Mouse (Mus musculus) midbrain, embryonic 10.5 days (tissue): ENCODE measurements around the gene Fam71f2. TPM values are rescaled to one million over a fixed set of nuclear protein-coding genes. Genes with fewer than 3 reads are reported as not detected.

Experiments used
- DNase-seq: peaks from one replicate; pipeline ENCODE4 v3.0.0-alpha.2; 2017; ENCODE audit warnings: low spot score
- H3K27ac ChIP-seq: fragments of 300-500 bp; sonication (generic); replicated peaks from 2 replicates; pipeline ENCODE4 v1.5.1; 2016; ENCODE audit warnings: mild to moderate bottlenecking
- H3K27me3 ChIP-seq: fragments of 300-500 bp; sonication (generic); 2 replicates; pipeline ENCODE4 v1.6.1; 2016; ENCODE audit warnings: low read depth, mild to moderate bottlenecking; ENCODE audit not compliant: poor library complexity, severe bottlenecking
- H3K36me3 ChIP-seq: fragments of 300-500 bp; sonication (generic); 2 replicates; pipeline ENCODE4 v1.6.1; 2016; ENCODE audit warnings: mild to moderate bottlenecking, moderate library complexity
- H3K4me1 ChIP-seq: fragments of 300-500 bp; sonication (generic); 2 replicates; pipeline ENCODE4 v1.6.1; 2016
- H3K4me3 ChIP-seq: fragments of 300-500 bp; sonication (generic); 2 replicates; pipeline ENCODE4 v1.5.1; 2016; ENCODE audit warnings: mild to moderate bottlenecking, moderate library complexity
- H3K9me3 ChIP-seq: fragments of 300-500 bp; sonication (generic); replicated peaks from 2 replicates; pipeline ENCODE4 v1.6.1; 2016; ENCODE audit warnings: mild to moderate bottlenecking
- WGBS: fragments of 180-500 bp; shearing (Covaris S2); methylation state at CpG from one replicate; pipeline ENCODE4 v1.1.7; 2016; 5-methylcytosine and 5-hydroxymethylcytosine counted together
- polyA plus RNA-seq: library from polyadenylated mRNA; unstranded; fragments of >200 nt; fragmentation: Nextera tagmentation; extraction: Ambion mirVana; gene quantifications from 2 replicates; pipeline ENCODE4 v1.2.1, GENCODE M21; 2016

Gene Fam71f2
- polyA plus RNA-seq, 1 experiment from 2014 or later: 0.23 TPM

DNA sequence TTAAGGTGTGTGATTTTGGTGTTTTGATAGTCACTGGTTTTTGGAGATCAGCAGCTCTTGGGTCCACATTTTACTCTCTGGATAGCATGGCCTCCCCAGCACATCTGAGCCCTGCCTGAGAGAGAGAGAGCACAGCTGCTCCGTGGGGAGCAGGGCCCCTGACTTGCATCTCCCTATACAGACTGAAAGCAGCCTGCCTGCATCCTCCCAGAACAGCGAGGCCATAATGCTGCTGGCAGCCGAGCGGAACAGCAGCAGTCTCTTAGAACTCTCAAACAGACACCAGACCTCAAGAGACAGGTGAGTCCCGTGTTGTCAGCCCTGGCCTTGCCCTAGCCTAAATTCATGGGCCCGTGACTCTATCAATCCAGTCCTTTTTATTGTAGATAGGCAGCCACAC, 8.1 kb downstream of the Fam71f2 start:
- H3K27me3 ChIP-seq: no peaks in the 10 kb centered on the region
- no peaks in the 10 kb centered on the region for H3K9me3 ChIP-seq
- no peak overlapping the region for H3K4me3 ChIP-seq

DNA sequence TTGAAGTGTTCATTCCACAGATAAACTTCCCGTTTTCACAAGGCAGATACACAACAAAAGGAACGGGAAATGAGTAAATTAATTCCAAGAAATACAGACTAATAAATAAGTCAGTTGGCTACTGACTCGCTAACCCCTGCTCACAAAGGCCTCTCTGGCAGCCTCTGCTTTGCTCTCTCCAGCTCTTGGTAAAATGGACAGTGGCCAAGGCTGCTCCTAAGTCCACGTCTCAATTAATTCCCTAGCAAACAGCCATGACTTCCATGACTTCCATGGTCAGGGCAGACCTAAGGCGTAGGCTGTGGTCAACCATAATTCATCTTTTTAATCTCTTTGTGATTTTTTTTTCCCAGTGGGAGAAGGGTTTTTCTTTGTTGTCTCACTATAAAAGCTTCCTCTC, 8.6 kb downstream of the Fam71f2 start:
- no peaks in the 10 kb centered on the region for H3K9me3 ChIP-seq
- peaks cover 11% of the 10 kb centered on the region for H3K4me1 ChIP-seq
- peak overlapping the region; percentile 42; the same call in 1 of the 2 replicates for H3K27ac ChIP-seq
- no peak for DNase-seq
- no peak overlapping the region for H3K4me3 ChIP-seq
- H3K36me3 ChIP-seq: no peaks in the 10 kb centered on the region
- no peaks in the 10 kb centered on the region for H3K27me3 ChIP-seq
- WGBS: 58% methylated on average over 5 of the region's 5 CpGs

More for the DNA sequence above, 8.1 kb downstream of the Fam71f2 start:
- DNase-seq: no peak
- 20% methylated on average over 6 of the region's 6 CpGs for WGBS
- peak overlapping the region; percentile 42 for H3K27ac ChIP-seq
- H3K36me3 ChIP-seq: no peaks in the 10 kb centered on the region
- peaks cover 11% of the 10 kb centered on the region for H3K4me1 ChIP-seq

DNA sequence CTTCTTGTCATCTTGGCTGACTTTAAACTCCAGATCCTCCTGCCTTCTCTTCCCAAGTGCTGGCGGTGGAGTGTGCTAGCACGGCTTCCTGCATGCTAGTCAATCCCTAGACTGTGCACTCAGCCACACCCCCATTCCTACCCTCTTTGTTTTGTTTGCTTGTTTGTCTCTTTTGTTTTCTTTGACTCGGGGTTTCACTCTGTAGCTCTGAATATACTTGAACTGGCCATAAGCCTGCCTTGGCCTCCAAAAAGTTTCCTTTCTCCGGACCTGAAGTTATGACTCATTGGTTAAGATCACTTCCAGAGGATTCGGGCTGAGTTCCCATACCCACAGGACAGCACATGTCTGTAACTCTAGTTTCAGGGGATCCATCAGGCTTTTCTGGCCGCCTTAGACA, 9.3 kb downstream of the Fam71f2 start:
- WGBS: 62% methylated on average over 6 of the region's 6 CpGs
- H3K27ac ChIP-seq: no peak overlapping the region
- no peaks in the 10 kb centered on the region for H3K9me3 ChIP-seq
- no peaks in the 10 kb centered on the region for H3K36me3 ChIP-seq
- no peaks in the 10 kb centered on the region for H3K27me3 ChIP-seq
- DNase-seq: no peak
- H3K4me3 ChIP-seq: no peak overlapping the region
- peaks cover 11% of the 10 kb centered on the region for H3K4me1 ChIP-seq

DNA sequence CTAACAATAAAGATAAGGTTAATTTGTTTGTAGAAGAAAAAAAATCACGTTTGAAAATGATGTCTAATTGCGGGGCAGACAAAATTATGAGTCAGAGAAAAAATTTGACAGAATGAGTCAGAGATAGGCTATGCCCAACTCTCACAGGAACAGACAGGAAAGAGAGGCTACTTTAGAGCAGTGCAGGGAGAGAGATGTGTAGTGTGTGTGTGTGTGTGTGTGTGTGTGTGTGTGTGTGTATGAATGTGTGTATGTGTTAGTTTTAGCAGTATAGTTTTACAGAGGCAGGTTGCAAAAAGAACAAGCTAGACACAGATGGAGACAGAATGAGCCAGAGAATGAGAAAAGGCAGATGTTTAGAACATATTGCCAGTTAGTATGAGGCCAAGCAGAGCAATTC, 19.7 kb downstream of the Fam71f2 start:
- no peak for DNase-seq
- 82% methylated on average over 2 of the region's 2 CpGs for WGBS
- Histone ChIP-seq H3K4me1 (peaks cover 3% of the 10 kb centered on the region; the same call in 1 of the 2 replicates), H3K27me3 (no peaks in the 10 kb centered on the region), H3K9me3 (no peaks in the 10 kb centered on the region), H3K36me3 (no peaks in the 10 kb centered on the region), H3K4me3 (no peak overlapping the region), H3K27ac (no peak overlapping the region)

DNA sequence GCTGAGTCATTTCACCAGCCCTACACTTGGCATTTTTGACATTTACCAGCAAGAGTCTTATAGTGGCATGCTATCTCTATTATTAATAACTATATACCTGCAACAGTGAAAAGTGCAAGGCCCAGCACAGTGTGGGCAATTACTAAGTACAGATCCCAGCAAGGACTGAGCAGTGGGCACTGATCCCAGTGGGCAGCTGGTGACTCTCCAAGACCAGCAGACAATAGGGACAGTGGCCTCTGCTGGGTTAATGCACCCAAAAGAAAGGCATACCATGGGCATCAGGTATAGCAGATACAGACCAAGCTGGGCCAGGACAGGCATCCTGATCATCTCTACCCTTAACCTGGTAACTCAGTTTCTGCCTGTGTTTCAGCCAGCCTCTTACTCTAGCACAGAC, 23.9 kb downstream of the Fam71f2 start:
- no peaks in the 10 kb centered on the region for H3K4me1 ChIP-seq
- H3K27ac ChIP-seq: no peak overlapping the region
- DNase-seq: no peak
- no peak overlapping the region for H3K4me3 ChIP-seq
- no peaks in the 10 kb centered on the region for H3K27me3 ChIP-seq
- no peaks in the 10 kb centered on the region for H3K36me3 ChIP-seq
- no peaks in the 10 kb centered on the region; the same call in 1 of the 2 replicates for H3K9me3 ChIP-seq

DNA sequence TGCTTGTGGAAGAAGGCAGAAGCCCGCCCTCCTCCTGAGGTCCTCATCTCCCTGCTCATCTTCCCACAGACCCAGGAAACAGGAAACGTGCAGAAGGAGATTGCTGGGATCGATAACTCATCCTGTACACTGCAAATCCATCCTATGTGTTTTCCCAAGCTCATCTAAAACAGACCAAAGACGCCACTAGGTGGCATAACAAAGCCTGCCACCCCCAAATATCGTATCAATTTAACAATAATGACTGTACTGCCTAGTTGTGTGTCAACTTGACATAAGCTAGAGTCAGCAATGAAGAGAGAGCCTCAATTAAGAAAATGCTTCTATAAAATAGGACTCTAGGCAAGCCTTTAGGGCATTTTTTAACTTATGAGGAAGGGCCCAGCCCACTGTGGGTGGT, 24.3 kb downstream of the Fam71f2 start:
- 59% methylated on average over 5 of the region's 5 CpGs for WGBS

DNA sequence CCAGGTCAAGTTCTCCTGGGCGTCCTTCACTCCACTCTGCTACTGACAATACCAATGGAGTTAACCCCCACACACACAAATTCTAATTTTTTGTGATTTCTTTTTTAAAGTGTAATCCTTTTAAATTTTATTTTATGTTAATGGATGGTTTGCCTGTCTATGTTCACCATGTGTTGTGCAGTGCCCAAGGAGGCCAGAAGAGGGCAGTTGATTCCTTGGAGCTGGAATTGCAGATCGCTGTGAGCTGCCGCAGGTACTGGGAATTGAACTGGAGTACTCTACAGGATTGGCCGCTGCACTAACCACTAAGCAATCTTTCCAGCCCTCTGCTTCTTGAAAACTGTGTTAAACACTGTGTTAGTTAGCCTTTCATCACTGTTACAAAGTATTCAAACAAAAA, 26.1 kb downstream of the Fam71f2 start:
- Histone ChIP-seq H3K9me3 (no peaks in the 10 kb centered on the region; the same call in 1 of the 2 replicates), H3K27ac (no peak overlapping the region), H3K36me3 (no peaks in the 10 kb centered on the region), H3K4me1 (no peaks in the 10 kb centered on the region), H3K27me3 (no peaks in the 10 kb centered on the region), H3K4me3 (no peak overlapping the region)
- WGBS: 85% methylated on average over 4 of the region's 4 CpGs
- DNase-seq: no peak

More for the DNA sequence above, 24.3 kb downstream of the Fam71f2 start:
- H3K4me3 ChIP-seq: no peak overlapping the region
- no peak overlapping the region for H3K27ac ChIP-seq
- H3K36me3 ChIP-seq: no peaks in the 10 kb centered on the region
- no peaks in the 10 kb centered on the region for H3K27me3 ChIP-seq
- no peaks in the 10 kb centered on the region; the same call in 1 of the 2 replicates for H3K9me3 ChIP-seq
- DNase-seq: no peak
- no peaks in the 10 kb centered on the region for H3K4me1 ChIP-seq

DNA sequence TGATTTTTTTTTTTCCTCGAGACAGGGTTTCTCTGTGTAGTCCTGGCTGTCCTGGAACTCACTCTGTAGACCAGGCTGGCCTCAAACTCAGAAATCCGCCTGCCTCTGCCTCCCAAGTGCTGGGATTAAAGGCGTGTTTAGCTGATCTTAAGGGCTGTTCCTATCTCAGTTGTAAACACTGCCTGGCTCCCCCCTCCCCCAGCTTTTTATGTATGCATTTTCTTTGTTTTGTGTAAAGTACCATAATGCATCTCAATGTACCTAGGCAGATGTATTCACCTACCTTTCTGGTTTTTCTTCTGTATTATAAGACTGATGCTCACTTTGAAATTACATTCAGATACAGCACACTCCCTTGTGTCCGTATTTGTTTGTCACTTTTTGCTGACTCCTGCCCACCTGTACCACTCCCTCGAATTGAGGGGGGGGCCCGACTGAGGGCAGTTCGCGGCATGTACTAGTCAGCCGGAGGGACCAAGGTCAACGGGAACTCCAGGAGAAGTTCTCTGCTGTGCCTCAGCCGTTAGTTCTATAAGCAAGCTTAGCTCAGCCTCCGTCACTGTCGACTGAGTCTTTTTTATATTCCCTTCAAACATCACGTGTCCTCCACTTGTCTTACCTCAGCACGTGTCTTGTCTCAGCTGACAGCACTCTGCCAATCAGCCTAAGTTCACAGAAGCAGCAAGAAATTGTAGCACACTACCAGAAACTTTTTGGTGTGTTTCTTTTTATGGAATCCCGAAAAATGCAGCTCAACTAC, 29.6 kb downstream of the Fam71f2 start:
- Histone ChIP-seq H3K27ac (no peak overlapping the region), H3K27me3 (no peaks in the 10 kb centered on the region), H3K9me3 (no peaks in the 10 kb centered on the region; the same call in 1 of the 2 replicates), H3K36me3 (no peaks in the 10 kb centered on the region), H3K4me1 (no peaks in the 10 kb centered on the region), H3K4me3 (no peak overlapping the region)
- WGBS: 89% methylated on average over 16 of the region's 16 CpGs
- DNase-seq: no peak

DNA sequence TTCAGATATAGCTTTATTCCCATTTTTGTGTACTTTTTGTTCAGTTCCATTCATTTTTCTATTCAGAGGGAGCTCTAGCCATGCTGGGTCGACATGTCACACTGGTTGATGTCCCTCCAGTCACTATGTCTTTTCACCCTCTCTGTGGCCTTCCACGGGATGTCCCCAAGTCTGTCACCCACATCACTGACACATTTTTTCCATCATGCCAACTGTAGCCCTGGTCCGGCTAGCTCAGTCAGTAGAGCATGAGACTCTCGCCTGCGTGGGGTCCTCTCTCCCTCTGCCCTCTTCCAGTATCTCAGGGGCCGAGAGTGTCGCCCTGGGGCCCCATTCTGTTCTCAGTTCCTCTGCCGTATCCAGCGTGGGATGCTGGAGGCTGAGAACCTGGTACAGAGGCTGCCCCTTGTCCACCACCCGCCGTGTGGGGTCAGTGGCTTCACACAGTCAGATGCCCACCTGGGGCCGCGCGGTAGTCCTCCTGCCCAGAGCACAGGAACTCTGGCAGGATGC, 34.4 kb downstream of the Fam71f2 start:
- Histone ChIP-seq H3K4me1 (no peaks in the 10 kb centered on the region), H3K27ac (no peak overlapping the region), H3K4me3 (no peak overlapping the region), H3K27me3 (no peaks in the 10 kb centered on the region), H3K9me3 (no peaks in the 10 kb centered on the region), H3K36me3 (no peaks in the 10 kb centered on the region)
- DNase-seq: no peak
- WGBS: 72% methylated on average over 14 of the region's 14 CpGs

DNA sequence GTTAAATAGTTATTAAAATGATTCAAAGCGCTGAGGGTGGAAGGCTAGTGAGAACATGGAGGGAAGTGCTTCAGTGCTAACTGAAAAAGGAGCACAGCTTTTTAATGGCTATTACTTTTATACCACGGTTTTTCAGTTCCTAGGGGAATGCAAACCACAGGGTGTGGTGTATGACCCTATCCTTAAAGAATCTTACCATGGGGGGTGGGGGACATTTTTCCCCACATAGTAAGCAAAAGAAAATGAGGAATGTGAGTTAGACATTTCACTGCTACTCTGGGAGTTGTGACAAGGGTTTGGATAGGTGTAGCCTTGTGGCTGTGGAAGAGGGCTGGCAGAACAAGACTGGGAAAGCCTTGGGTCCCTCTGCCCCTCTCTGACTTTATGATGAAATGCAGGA, 37.9 kb downstream of the Fam71f2 start:
- Histone ChIP-seq H3K27ac (no peak overlapping the region), H3K9me3 (no peaks in the 10 kb centered on the region), H3K4me3 (no peak overlapping the region), H3K4me1 (no peaks in the 10 kb centered on the region), H3K36me3 (no peaks in the 10 kb centered on the region), H3K27me3 (no peaks in the 10 kb centered on the region)
- 73% methylated on average over 2 of the region's 2 CpGs for WGBS
- DNase-seq: no peak

DNA sequence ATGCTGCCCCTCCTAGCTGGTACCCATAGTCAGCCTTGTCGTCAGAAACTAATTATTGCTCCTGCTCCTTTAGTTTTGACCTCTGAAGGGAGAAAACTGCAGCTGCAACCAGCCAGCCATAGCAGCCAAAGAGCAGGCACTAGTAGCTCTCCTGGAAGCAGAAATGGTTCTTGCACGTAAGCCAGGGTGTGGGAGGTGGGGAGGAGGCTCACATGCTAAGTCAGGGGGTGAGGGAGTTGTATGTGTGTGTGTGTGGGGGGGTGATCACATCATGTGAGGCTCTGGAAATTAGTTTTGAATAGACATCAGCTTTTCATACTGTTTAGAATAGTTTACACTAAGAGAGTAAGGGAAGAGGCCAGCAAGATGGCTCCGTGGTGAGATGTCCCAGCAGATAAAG, 38.5 kb downstream of the Fam71f2 start:
- H3K27ac ChIP-seq: no peak overlapping the region
- DNase-seq: no peak
- no peak overlapping the region for H3K4me3 ChIP-seq
- no peaks in the 10 kb centered on the region for H3K4me1 ChIP-seq
- H3K27me3 ChIP-seq: no peaks in the 10 kb centered on the region
- H3K36me3 ChIP-seq: no peaks in the 10 kb centered on the region
- WGBS: 76% methylated on average over 3 of the region's 3 CpGs
- no peaks in the 10 kb centered on the region for H3K9me3 ChIP-seq

DNA sequence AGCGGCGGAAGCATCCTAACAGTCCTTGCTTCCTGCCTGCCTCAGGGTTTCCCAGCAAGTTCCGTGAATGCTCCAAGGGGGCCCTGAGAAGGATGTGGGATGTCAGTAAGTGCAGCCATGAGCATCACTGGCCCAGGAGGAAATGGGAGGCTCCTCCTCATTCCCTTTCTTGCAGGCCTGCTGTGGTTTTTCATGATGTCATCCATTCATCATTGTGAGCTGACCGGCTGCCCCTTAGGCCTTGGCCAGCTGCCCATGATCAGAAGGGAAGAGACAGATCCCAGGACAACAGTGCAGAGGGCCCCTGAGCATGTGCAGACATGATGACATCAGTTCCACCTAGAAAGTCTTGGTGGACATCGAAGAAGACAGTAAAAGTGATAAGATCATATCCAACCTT, 39.5 kb downstream of the Fam71f2 start, which contains the start of gene Fam71f1:
Gene Fam71f1, plus strand, starts transcription at position 262 of the 400 bp plus-strand sequence.
- Histone ChIP-seq H3K4me1 (no peaks in the 10 kb centered on the region), H3K4me3 (no peak within 1 kb of the TSS), H3K9me3 (no peaks in the 10 kb centered on the region), H3K36me3 (no peaks in the 10 kb centered on the region), H3K27ac (no peak within 1 kb of the TSS), H3K27me3 (no peaks in the 10 kb centered on the region)
- DNase-seq: no peak
- 82% methylated on average over 5 of the region's 5 CpGs for WGBS

DNA sequence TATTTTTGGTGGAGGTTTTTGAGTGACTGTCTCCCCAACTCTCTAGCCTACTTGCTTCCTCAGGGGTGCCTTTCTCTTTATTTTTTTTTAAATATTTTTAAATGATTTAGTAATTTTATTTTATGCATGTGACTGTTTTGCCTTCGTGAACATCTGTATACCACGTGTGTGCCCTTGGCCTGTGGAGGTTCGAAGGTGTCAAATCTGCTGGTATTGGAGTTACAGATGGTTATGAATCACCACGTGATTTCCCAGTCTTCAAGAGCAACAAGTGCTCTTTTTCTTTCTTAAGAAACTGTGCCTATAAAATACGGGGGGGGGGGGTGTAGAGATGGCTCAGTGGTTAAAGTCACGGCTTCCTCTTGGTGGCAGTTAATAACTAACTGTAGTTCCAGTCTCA, 42.2 kb downstream of the Fam71f2 start:
- H3K9me3 ChIP-seq: no peaks in the 10 kb centered on the region
- H3K4me1 ChIP-seq: no peaks in the 10 kb centered on the region
- WGBS: 88% methylated on average over 6 of the region's 6 CpGs
- no peaks in the 10 kb centered on the region for H3K27me3 ChIP-seq
- no peak for DNase-seq
- no peaks in the 10 kb centered on the region for H3K36me3 ChIP-seq
- no peak overlapping the region for H3K27ac ChIP-seq
- no peak overlapping the region for H3K4me3 ChIP-seq
